Comparison of ENCODE assay signal across 14 mouse cellular contexts in the genomic region with DNA sequence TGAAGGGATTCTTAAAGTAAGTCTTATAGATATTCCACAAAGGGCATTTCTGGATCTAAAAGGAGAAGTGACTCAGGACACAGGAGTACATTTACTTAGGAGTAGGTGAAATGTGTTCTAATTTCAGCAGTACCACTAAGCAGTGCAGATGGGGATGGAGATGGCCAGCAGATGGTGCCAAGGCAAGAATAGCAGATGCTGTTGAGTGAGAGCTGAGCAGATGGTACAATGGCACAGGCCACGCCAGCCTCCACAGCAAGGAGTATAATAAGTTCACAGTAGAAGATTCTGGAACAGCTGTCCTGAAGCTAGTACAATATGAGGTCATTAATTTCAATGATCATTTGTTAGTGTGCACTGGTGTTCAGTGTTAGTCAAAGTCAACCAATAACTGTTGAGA. TPM values are rescaled to one million over a fixed set of nuclear protein-coding genes. Genes with fewer than 3 reads are reported as not detected.
A peak's percentile ranks its signal among the peaks of the same experiment; 100 is the strongest.
DNase-seq lines count a peak whose midpoint lies in the region; ATAC-seq and TF ChIP-seq lines count a peak whose summit lies in the region.
"Had no signal": no experiment of that assay in that cellular context is flagged by ENCODE, and none has a peak within 500 bp of the region (broad histone marks: within the 10 kb centered on the region; RNA-seq: fewer than 3 reads in every experiment).

No protein-coding gene starts in this region.

- WGBS in hindbrain, embryonic 14.5 days: 28% methylated on average over 1 of the region's 1 CpGs

- no peak overlapping the region for H3K4me3 ChIP-seq in hindbrain, embryonic 14.5 days (replicated peaks; ENCODE audit: low read length)
- H3K4me3 ChIP-seq: embryonic facial prominence, embryonic 15.5 days; heart, embryonic 12.5 days had no signal

- no peak overlapping the region for H3K9ac ChIP-seq in hindbrain, embryonic 14.5 days
- H3K9ac ChIP-seq: embryonic facial prominence, embryonic 15.5 days; heart, embryonic 12.5 days had no signal

- no peaks in the 10 kb centered on the region for H3K4me1 ChIP-seq in hindbrain, embryonic 14.5 days (replicated peaks; ENCODE audit: control insufficient read depth, insufficient read depth, low read length)
- H3K4me1 ChIP-seq: embryonic facial prominence, embryonic 15.5 days; heart, embryonic 12.5 days had no signal

- TF ChIP-seq POLR2A in brain, embryonic 14.5 days (IDR thresholded peaks at IDR 0.05; ENCODE audit: borderline replicate concordance, extremely low read depth, insufficient read depth, insufficient read length, poor library complexity, severe bottlenecking): no peak

- no peak for TF ChIP-seq CTCF in brain, embryonic 14.5 days (IDR thresholded peaks at IDR 0.05; ENCODE audit: borderline replicate concordance, extremely low read depth, insufficient read depth, insufficient read length)

- no peak overlapping the region for H3K27ac ChIP-seq in hindbrain, embryonic 14.5 days
- H3K27ac ChIP-seq: embryonic facial prominence, embryonic 15.5 days had no signal

- H3K27me3 ChIP-seq in hindbrain, embryonic 14.5 days (ENCODE audit: control insufficient read depth, insufficient read depth, low read length): no peaks in the 10 kb centered on the region
- H3K27me3 ChIP-seq: CH12.LX; embryonic facial prominence, embryonic 15.5 days; heart, embryonic 12.5 days had no signal

- no peaks in the 10 kb centered on the region for H3K36me3 ChIP-seq in hindbrain, embryonic 14.5 days (replicated peaks; ENCODE audit: control insufficient read depth, insufficient read depth)
- H3K36me3 ChIP-seq: embryonic facial prominence, embryonic 15.5 days; heart, embryonic 12.5 days had no signal

- no peak overlapping the region for H3K4me2 ChIP-seq in hindbrain, embryonic 14.5 days (replicated peaks)
- H3K4me2 ChIP-seq: embryonic facial prominence, embryonic 15.5 days; heart, embryonic 12.5 days had no signal

- ATAC-seq in hindbrain, embryonic 14.5 days (ENCODE audit: low FRiP score): peak; percentile 87

- DNase-seq in brain, embryonic 14.5 days (ENCODE audit: low read depth): peak; percentile 87
- DNase-seq in cerebellum, postnatal 10 days: peak; percentile 78 to 86
- DNase-seq in hindbrain, embryonic 14.5 days (ENCODE audit: low spot score): no peak
- peak; percentile 52 to 85 for DNase-seq in left cerebral cortex, adult 9 months (ENCODE audit: low spot score in 2 of 2)
- DNase-seq in urinary bladder, postnatal 4 days (ENCODE audit: low spot score in 2 of 2): no peak
- no peak for DNase-seq in spleen, adult 12 weeks (ENCODE audit: low spot score)
- DNase-seq in thymus, postnatal 14 days: no peak
- no peak for DNase-seq in thymus, postnatal 10 days (ENCODE audit: low spot score in 2 of 2)
- DNase-seq: lung, postnatal 10 days had no signal

- peaks cover 9% of the 10 kb centered on the region; the same call in 1 of the 2 replicates for H3K9me3 ChIP-seq in hindbrain, embryonic 14.5 days (ENCODE audit: control insufficient read depth, low read length)
- H3K9me3 ChIP-seq: embryonic facial prominence, embryonic 15.5 days; heart, embryonic 12.5 days had no signal

RNA-seq across cellular contexts. Expression of a gene that starts 22.6 kb away (rescaled TPM):
- not detected in 2 replicates for polyA plus RNA-seq in brain, embryonic 14.5 days (2012; rRNA removed)
- not detected in 2 replicates for polyA plus RNA-seq in hindbrain, embryonic 14.5 days (2014; fragmentation: Nextera tagmentation; extraction: Ambion mirVana)
- polyA plus RNA-seq: embryonic facial prominence, embryonic 15.5 days; heart, embryonic 12.5 days; large intestine, adult 2 months; thymus, postnatal 0 days had no signal

Comparison
In these comparisons a context has a peak if more than half of its experiments do, and no peak if none do; other contexts are left out.
1. DNase-seq: peak in brain, embryonic 14.5 days (single experiment), cerebellum, postnatal 10 days (2 of 2) and left cerebral cortex, adult 9 months (2 of 2); none in hindbrain, embryonic 14.5 days (single experiment), urinary bladder, postnatal 4 days (0 of 2), spleen, adult 12 weeks (single experiment), thymus, postnatal 14 days (single experiment) and thymus, postnatal 10 days (0 of 2).